Mouse (Mus musculus): ENCODE results near the gene Gpr4. TPM values are rescaled to one million over a fixed set of nuclear protein-coding genes. Genes with fewer than 3 reads are reported as not detected.
A peak's percentile ranks its signal among the peaks of the same experiment; 100 is the strongest.

Gene Gpr4
- polyA plus RNA-seq, 1 experiment from 2014 or later, result 0.85 TPM

- Histone ChIP-seq H3K4me1 (replicated peaks; ENCODE audit: control insufficient read depth, insufficient read depth) (no peaks in the 10 kb centered on the region), H3K36me3 (ENCODE audit: control insufficient read depth, insufficient read depth, low read length) (peaks cover 6% of the 10 kb centered on the region; the same call in 1 of the 2 replicates), H3K9ac (ENCODE audit: low read length) (no peak overlapping the region), H3K9me3 (ENCODE audit: control insufficient read depth, low read length) (no peaks in the 10 kb centered on the region), H3K27ac (replicated peaks) (no peak overlapping the region), H3K27me3 (ENCODE audit: control insufficient read depth, insufficient read depth, low read length) (no peaks in the 10 kb centered on the region), H3K4me2 (replicated peaks; ENCODE audit: low read depth) (no peak overlapping the region), H3K4me3 (ENCODE audit: low read depth, low read length) (no peak overlapping the region)
- 35% methylated on average over 2 of the region's 2 CpGs for WGBS
- TF ChIP-seq EP300 (optimal IDR thresholded peaks at IDR 0.05) (no peak), CTCF (IDR thresholded peaks at IDR 0.05; ENCODE audit: low read depth) (peak; percentile 70)
- ATAC-seq (ENCODE audit: low FRiP score, low TSS enrichment), result no peak
- peak; percentile 59 for DNase-seq (ENCODE audit: low spot score)
These were observed 14.4 kb upstream of the Gpr4 start for GRCm38 (mm10) chr7:19197985-19198384.

GRCm38 (mm10) chr7:19201660-19202059, 10.7 kb upstream of the Gpr4 start:
- 58% methylated on average over 9 of the region's 15 CpGs for WGBS
- no peak overlapping the region for H3K9ac ChIP-seq (ENCODE audit: low read length)
- no peaks in the 10 kb centered on the region for H3K4me1 ChIP-seq (replicated peaks; ENCODE audit: control insufficient read depth, insufficient read depth)
- DNase-seq (ENCODE audit: low spot score) (no peak), ATAC-seq (ENCODE audit: low FRiP score, low TSS enrichment) (peak; percentile 53; the same call in 1 of the 2 replicates)
- H3K9me3 ChIP-seq (ENCODE audit: control insufficient read depth, low read length), result no peaks in the 10 kb centered on the region
- no peak overlapping the region for H3K27ac ChIP-seq (replicated peaks)
- no peaks in the 10 kb centered on the region for H3K27me3 ChIP-seq (ENCODE audit: control insufficient read depth, insufficient read depth, low read length)
- no peak overlapping the region for H3K4me2 ChIP-seq (replicated peaks; ENCODE audit: low read depth)
- H3K4me3 ChIP-seq (ENCODE audit: low read depth, low read length), result no peak overlapping the region
- TF ChIP-seq CTCF (IDR thresholded peaks at IDR 0.05; ENCODE audit: low read depth) (no peak), EP300 (optimal IDR thresholded peaks at IDR 0.05) (no peak)
- H3K36me3 ChIP-seq (ENCODE audit: control insufficient read depth, insufficient read depth, low read length), result no peaks in the 10 kb centered on the region

- Histone ChIP-seq H3K4me1 (replicated peaks; ENCODE audit: control insufficient read depth, insufficient read depth) (no peaks in the 10 kb centered on the region), H3K4me2 (replicated peaks; ENCODE audit: low read depth) (no peak overlapping the region), H3K9ac (ENCODE audit: low read length) (no peak overlapping the region), H3K27ac (replicated peaks) (no peak overlapping the region), H3K9me3 (ENCODE audit: control insufficient read depth, low read length) (no peaks in the 10 kb centered on the region), H3K27me3 (ENCODE audit: control insufficient read depth, insufficient read depth, low read length) (no peaks in the 10 kb centered on the region), H3K36me3 (ENCODE audit: control insufficient read depth, insufficient read depth, low read length) (no peaks in the 10 kb centered on the region), H3K4me3 (ENCODE audit: low read depth, low read length) (no peak overlapping the region)
- WGBS, result 58% methylated on average over 15 of the region's 15 CpGs
- DNase-seq (ENCODE audit: low spot score) (peak; percentile 72), ATAC-seq (ENCODE audit: low FRiP score, low TSS enrichment) (peak; percentile 55)
- TF ChIP-seq EP300 (optimal IDR thresholded peaks at IDR 0.05) (no peak), CTCF (IDR thresholded peaks at IDR 0.05; ENCODE audit: low read depth) (no peak)
These were observed 10.1 kb upstream of the Gpr4 start for GRCm38 (mm10) chr7:19202065-19202850.

GRCm38 (mm10) chr7:19208201-19208910, 4.0 kb upstream of the Gpr4 start:
- no peak overlapping the region for H3K4me2 ChIP-seq (replicated peaks; ENCODE audit: low read depth)
- 78% methylated on average over 13 of the region's 13 CpGs for WGBS
- DNase-seq (ENCODE audit: low spot score) (no peak), ATAC-seq (ENCODE audit: low FRiP score, low TSS enrichment) (no peak)
- no peak overlapping the region for H3K4me3 ChIP-seq (ENCODE audit: low read depth, low read length)
- no peaks in the 10 kb centered on the region for H3K9me3 ChIP-seq (ENCODE audit: control insufficient read depth, low read length)
- TF ChIP-seq CTCF (IDR thresholded peaks at IDR 0.05; ENCODE audit: low read depth) (no peak), EP300 (optimal IDR thresholded peaks at IDR 0.05) (no peak)
- no peaks in the 10 kb centered on the region for H3K4me1 ChIP-seq (replicated peaks; ENCODE audit: control insufficient read depth, insufficient read depth)
- no peak overlapping the region for H3K9ac ChIP-seq (ENCODE audit: low read length)
- no peak overlapping the region for H3K27ac ChIP-seq (replicated peaks)
- no peaks in the 10 kb centered on the region for H3K27me3 ChIP-seq (ENCODE audit: control insufficient read depth, insufficient read depth, low read length)
- H3K36me3 ChIP-seq (ENCODE audit: control insufficient read depth, insufficient read depth, low read length), result no peaks in the 10 kb centered on the region

- Histone ChIP-seq H3K27ac (replicated peaks) (no peak overlapping the region), H3K4me2 (replicated peaks; ENCODE audit: low read depth) (no peak overlapping the region), H3K9ac (ENCODE audit: low read length) (no peak overlapping the region), H3K4me1 (replicated peaks; ENCODE audit: control insufficient read depth, insufficient read depth) (no peaks in the 10 kb centered on the region), H3K4me3 (ENCODE audit: low read depth, low read length) (no peak overlapping the region), H3K36me3 (ENCODE audit: control insufficient read depth, insufficient read depth, low read length) (no peaks in the 10 kb centered on the region), H3K9me3 (ENCODE audit: control insufficient read depth, low read length) (no peaks in the 10 kb centered on the region), H3K27me3 (ENCODE audit: control insufficient read depth, insufficient read depth, low read length) (no peaks in the 10 kb centered on the region)
- TF ChIP-seq EP300 (optimal IDR thresholded peaks at IDR 0.05) (no peak), CTCF (IDR thresholded peaks at IDR 0.05; ENCODE audit: low read depth) (peak; percentile 96)
- ATAC-seq (ENCODE audit: low FRiP score, low TSS enrichment) (no peak), DNase-seq (ENCODE audit: low spot score) (peak; percentile 42)
- WGBS, result 47% methylated on average over 7 of the region's 7 CpGs
These were observed 3.3 kb upstream of the Gpr4 start for GRCm38 (mm10) chr7:19208944-19209472.

All from stomach, postnatal 0 days (tissue).